Mouse (Mus musculus) heart, embryonic 11.5 days (tissue): Measurements from ENCODE around the gene Myrf. TPM values are rescaled to one million over a fixed set of nuclear protein-coding genes. Genes with fewer than 3 reads are reported as not detected.

Experiments
- ATAC-seq: fragments of 200-750 bp; cut with Nextera tagmentation; replicated peaks from 2 replicates; pipeline ENCODE4 v1.8.0; 2017; ENCODE audit warnings: moderate library complexity; ENCODE audit not compliant: insufficient number of reproducible peaks, low FRiP score, low TSS enrichment
- H3K27ac ChIP-seq: fragments of 300-500 bp; sonication (generic); 2 replicates; pipeline ENCODE4 v1.5.1; 2014; ENCODE audit warnings: mild to moderate bottlenecking, low read depth, low read length
- H3K27me3 ChIP-seq: fragments of 300-500 bp; sonication (generic); 2 replicates; pipeline ENCODE4 v1.6.1; 2014; ENCODE audit warnings: mild to moderate bottlenecking, low read length, mixed read lengths; ENCODE audit not compliant: control insufficient read depth, insufficient read depth
- H3K36me3 ChIP-seq: fragments of 300-500 bp; sonication (generic); 2 replicates; pipeline ENCODE4 v1.6.1; 2014; ENCODE audit warnings: mild to moderate bottlenecking, low read length, moderate library complexity, mixed read lengths; ENCODE audit not compliant: control insufficient read depth, insufficient read depth
- H3K4me1 ChIP-seq: fragments of 300-500 bp; sonication (generic); 2 replicates; pipeline ENCODE4 v1.6.1; 2014; ENCODE audit warnings: low read length; ENCODE audit not compliant: control insufficient read depth, insufficient read depth
- H3K4me2 ChIP-seq: fragments of 300-500 bp; sonication (generic); 2 replicates; pipeline ENCODE4 v1.6.1; 2014; ENCODE audit warnings: mild to moderate bottlenecking, moderate library complexity
- H3K4me3 ChIP-seq: fragments of 300-500 bp; sonication (generic); 2 replicates; pipeline ENCODE4 v1.5.1; 2014; ENCODE audit warnings: low read depth, low read length
- H3K9ac ChIP-seq: fragments of 300-500 bp; sonication (generic); 2 replicates; pipeline ENCODE4 v1.6.1; 2014; ENCODE audit warnings: mild to moderate bottlenecking, low read depth, low read length, moderate library complexity
- H3K9me3 ChIP-seq: fragments of 300-500 bp; sonication (generic); replicated peaks from 2 replicates; pipeline ENCODE4 v1.6.1; 2016; ENCODE audit warnings: low read length; ENCODE audit not compliant: control insufficient read depth
- WGBS: fragments of 180-500 bp; shearing (Covaris S2); extraction: QIAGEN DNeasy Blood & Tissue Kit; methylation state at CpG from one replicate; pipeline ENCODE4 v1.1.7; 2014; ENCODE audit not compliant: insufficient replicate concordance; 5-methylcytosine and 5-hydroxymethylcytosine counted together
- polyA plus RNA-seq: library from polyadenylated mRNA; unstranded; fragments of >200 nt; fragmentation: Nextera tagmentation; extraction: Ambion mirVana; gene quantifications from 2 replicates; pipeline ENCODE4 v1.2.1, GENCODE M21; 2014

The Myrf gene
- polyA plus RNA-seq, 1 experiment from 2014 or later: 23.0 TPM

DNA sequence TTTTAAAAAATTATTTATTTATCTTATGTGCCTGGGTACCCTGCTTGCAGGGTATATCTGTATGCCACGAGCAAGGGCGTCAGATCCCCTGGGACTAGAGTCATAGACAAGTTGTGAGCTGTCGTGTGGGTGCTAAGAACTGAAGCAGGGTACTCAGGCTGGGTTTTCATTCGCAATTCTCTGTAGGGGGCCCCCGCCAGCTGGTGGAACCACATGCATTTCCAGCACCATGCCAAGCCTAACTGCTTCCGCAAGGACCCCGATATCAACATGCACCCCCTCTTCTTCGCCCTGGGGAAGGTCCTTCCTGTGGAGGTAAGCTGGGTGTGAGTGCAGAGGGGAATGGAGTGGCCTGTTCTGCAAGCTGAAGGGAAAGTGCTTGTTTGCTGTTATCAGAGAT lies 54.0 kb downstream of the Myrf start:
- Histone ChIP-seq H3K27me3 (no peaks in the 10 kb centered on the region), H3K4me3 (no peak overlapping the region), H3K27ac (no peak overlapping the region), H3K4me1 (peaks cover 18% of the 10 kb centered on the region), H3K36me3 (peaks cover 46% of the 10 kb centered on the region), H3K9me3 (no peaks in the 10 kb centered on the region), H3K4me2 (no peak overlapping the region), H3K9ac (no peak overlapping the region)
- ATAC-seq: no peak
- WGBS: 92% methylated on average over 8 of the region's 8 CpGs

DNA sequence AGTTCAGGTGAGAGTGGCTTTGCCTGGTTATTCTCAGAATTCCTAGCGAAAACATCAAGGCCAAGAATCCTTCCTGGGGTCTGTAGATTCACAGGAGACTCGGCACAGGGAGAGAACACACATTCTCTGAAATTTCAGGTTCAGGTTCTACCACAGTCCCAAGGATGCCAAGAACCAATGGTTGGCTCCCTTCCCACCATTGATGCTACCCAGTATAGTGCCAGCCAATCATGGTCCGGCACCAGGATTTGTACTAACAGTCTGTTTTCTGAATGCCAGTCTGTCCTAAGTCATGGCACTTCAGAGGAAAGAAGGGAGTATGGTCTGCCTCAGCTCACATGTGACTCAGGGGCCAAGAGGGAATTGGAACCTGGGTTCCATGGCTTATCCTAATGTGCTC lies 54.7 kb downstream of the Myrf start:
- H3K9me3 ChIP-seq: no peaks in the 10 kb centered on the region
- H3K36me3 ChIP-seq: peaks cover 44% of the 10 kb centered on the region
- H3K27me3 ChIP-seq: no peaks in the 10 kb centered on the region
- H3K4me2 ChIP-seq: no peak overlapping the region
- peaks cover 13% of the 10 kb centered on the region for H3K4me1 ChIP-seq
- no peak overlapping the region for H3K27ac ChIP-seq
- ATAC-seq: no peak
- WGBS: 93% methylated on average over 3 of the region's 3 CpGs
- H3K9ac ChIP-seq: no peak overlapping the region
- no peak overlapping the region for H3K4me3 ChIP-seq

DNA sequence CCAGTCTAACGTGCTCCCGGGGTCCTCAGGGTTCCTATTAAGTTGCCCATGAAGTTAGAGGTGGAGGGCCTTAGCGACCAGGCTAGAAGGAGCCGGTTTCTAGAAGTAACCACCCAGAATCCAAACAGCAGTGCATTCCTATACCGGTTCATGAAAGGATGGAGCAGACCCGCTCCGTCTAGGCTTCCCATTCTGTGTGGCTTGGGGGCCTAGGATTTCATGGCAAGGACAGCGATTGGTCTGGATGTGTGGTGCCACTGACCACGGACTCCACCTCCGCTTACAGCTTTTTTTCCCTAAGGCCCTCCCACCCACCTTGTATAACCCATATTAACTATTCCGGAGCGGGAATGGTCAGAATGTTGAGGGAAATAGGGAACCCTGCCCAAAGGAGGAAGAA lies 56.5 kb downstream of the Myrf start:
- no peak for ATAC-seq
- WGBS: 21% methylated on average over 12 of the region's 12 CpGs
- no peaks in the 10 kb centered on the region for H3K27me3 ChIP-seq
- peak overlapping the region; percentile 86 for H3K9ac ChIP-seq
- peaks cover 30% of the 10 kb centered on the region for H3K36me3 ChIP-seq
- H3K9me3 ChIP-seq: no peaks in the 10 kb centered on the region
- peaks cover 15% of the 10 kb centered on the region for H3K4me1 ChIP-seq
- peak overlapping the region; percentile 80 for H3K4me2 ChIP-seq
- peak overlapping the region; percentile 77 for H3K4me3 ChIP-seq
- peak overlapping the region; percentile 80 for H3K27ac ChIP-seq

DNA sequence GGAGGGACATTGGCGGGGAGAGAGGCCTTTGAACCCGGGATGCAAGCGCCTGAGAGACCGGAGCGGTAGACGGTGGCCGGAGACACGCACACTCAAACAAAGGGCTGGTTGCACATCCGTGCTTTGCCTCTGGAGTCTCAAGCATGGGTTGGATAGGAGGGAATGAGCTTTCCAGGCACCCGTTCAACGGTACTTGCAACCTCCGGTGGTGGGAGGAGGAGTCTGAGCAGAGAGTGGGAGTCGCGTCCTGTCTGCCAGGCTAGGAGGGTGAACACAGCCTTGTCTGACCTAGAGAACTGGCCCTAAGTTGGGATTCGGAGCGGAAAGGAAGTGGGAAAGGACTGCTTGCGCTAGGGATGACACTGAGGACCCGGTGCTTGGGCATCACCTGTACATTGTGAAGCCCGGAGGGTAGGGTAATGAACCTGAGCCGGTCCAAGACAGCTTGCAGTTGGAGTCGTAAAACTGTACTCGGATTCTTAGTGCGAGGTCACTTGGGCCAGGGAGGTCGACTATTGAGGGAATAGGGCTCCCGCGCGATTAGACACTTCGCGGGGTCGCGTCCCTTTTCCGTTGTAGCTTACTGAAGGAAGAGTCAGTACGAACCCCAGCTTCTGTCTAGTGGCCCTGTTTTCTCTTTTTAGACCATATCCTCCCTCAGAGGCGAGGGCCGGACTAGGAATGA lies 57.1 kb downstream of the Myrf start:
- H3K9me3 ChIP-seq: no peaks in the 10 kb centered on the region
- H3K4me2 ChIP-seq: peak overlapping the region; percentile 80
- WGBS: 1% methylated on average over 35 of the region's 35 CpGs
- H3K9ac ChIP-seq: peak overlapping the region; percentile 86
- peak overlapping the region; percentile 77 for H3K4me3 ChIP-seq
- H3K4me1 ChIP-seq: peaks cover 15% of the 10 kb centered on the region
- no peaks in the 10 kb centered on the region for H3K27me3 ChIP-seq
- peaks cover 23% of the 10 kb centered on the region for H3K36me3 ChIP-seq
- H3K27ac ChIP-seq: peak overlapping the region; percentile 80
- ATAC-seq: peak; percentile 69

DNA sequence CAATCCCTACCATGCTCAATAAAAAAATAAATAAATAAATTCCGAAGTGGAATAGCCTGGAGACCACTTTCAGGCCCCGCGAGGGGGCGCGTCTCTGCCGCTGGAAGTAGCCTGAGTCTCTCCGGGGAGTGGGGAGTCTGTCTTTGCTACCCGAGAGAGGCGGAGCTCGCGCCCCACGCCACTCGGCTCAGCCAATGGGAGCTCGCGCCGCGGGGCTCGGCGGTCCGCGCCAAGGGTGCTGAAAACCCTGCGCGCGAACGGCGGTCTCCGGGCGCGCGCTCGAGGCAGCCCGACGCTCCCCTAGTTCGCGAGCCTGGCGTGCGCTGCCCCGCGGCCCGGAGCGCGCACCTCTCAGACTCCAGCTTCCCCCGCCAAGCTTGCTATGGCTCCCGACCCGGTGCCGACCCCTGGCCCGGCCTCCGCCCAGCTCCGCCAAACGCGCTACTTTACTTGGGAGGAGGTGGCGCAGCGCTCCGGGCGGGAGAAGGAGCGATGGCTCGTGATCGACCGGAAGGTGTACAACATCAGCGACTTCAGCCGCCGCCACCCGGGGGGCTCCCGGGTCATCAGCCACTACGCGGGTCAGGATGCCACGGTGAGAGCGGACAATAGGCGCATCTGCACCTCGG lies 57.8 kb downstream of the Myrf start, which contains the start of gene Fads1:
Gene Fads1 (plus strand): TSS at position 219 of the 629 bp plus-strand sequence.
- Histone ChIP-seq H3K36me3 (peaks cover 23% of the 10 kb centered on the region), H3K27ac (peak within 1 kb of the TSS; percentile 80), H3K4me2 (peak within 1 kb of the TSS; percentile 80), H3K9me3 (no peaks in the 10 kb centered on the region), H3K27me3 (no peaks in the 10 kb centered on the region), H3K4me3 (peak within 1 kb of the TSS; percentile 77), H3K9ac (peak within 1 kb of the TSS; percentile 86), H3K4me1 (peaks cover 15% of the 10 kb centered on the region)
- peak; percentile 96 for ATAC-seq
- WGBS: under 1% methylated on average over 70 of the region's 70 CpGs

DNA sequence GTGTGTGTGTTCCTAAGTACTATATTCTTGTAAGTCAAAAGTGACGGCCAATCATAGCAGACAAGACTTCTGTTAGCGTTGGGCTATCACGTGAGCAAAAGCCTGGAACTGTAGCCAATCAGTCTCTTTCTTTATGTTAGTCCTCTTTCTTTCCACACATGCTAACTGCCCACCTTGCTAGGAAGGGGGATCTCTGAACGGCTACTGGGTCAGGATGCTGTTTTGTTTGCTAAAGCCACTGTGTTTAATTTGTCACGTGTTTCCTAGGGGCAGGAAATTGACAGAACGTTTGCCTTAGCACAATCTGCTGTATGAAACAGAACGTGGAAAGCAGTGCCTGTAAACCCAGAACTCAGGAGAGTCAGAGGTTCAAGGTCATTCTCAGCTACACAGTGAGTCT lies 58.4 kb downstream of the Myrf start:
- Histone ChIP-seq H3K4me2 (peak overlapping the region; percentile 80), H3K27me3 (no peaks in the 10 kb centered on the region), H3K36me3 (peaks cover 19% of the 10 kb centered on the region), H3K27ac (peak overlapping the region; percentile 52), H3K4me3 (peak overlapping the region; percentile 77), H3K4me1 (peaks cover 17% of the 10 kb centered on the region), H3K9ac (peak overlapping the region; percentile 66), H3K9me3 (no peaks in the 10 kb centered on the region)
- no peak for ATAC-seq
- WGBS: 42% methylated on average over 7 of the region's 7 CpGs

DNA sequence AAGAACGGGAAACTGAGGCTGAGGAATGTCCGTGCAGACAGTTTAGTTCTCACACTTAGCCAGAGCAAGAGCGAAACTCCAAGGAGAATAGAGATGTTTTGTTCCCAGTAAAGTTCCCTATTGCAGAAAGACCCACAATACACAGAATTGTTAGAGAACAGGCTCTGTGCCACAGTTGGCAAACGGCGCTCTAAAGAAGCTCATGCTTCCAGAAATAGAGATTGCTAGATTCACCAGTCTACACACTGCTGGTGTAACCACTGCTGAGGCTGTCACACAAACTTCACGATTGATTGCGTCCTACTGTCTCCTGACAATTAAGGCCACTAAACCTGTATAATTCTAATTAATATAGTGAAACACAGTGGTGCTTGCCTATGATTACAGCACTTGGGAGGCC lies 59.3 kb downstream of the Myrf start:
- H3K9ac ChIP-seq: no peak overlapping the region
- peaks cover 19% of the 10 kb centered on the region for H3K4me1 ChIP-seq
- H3K27me3 ChIP-seq: no peaks in the 10 kb centered on the region
- no peaks in the 10 kb centered on the region for H3K9me3 ChIP-seq
- H3K27ac ChIP-seq: no peak overlapping the region
- H3K4me3 ChIP-seq: no peak overlapping the region
- no peak for ATAC-seq
- peaks cover 11% of the 10 kb centered on the region for H3K36me3 ChIP-seq
- H3K4me2 ChIP-seq: no peak overlapping the region
- WGBS: 93% methylated on average over 7 of the region's 7 CpGs

DNA sequence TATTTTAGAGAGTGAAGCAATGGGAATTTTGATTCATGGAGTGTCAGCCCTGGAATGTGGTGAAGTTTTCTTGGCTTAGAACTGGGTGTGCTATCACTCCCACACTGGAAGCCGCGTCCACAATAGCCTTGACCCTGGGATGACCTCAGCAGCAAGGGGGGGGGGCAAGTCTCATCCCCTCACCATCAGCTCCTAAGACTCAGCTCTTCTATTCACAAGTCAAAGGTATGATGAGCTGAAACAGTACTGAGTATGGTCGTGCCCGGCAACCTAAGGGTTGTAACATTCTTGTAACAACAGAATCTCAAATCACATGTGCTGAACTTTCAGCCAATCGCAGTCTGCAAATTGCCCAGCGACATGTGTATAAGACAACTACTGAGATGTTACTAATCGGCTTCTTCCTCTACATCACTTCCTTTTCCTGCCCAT lies 63.6 kb downstream of the Myrf start:
- Histone ChIP-seq H3K4me2 (no peak overlapping the region), H3K27ac (no peak overlapping the region)
- 47% methylated on average over 7 of the region's 7 CpGs for WGBS

More for the DNA sequence above, 63.6 kb downstream of the Myrf start:
- H3K27me3 ChIP-seq: no peaks in the 10 kb centered on the region
- no peak overlapping the region for H3K4me3 ChIP-seq
- ATAC-seq: no peak
- peaks cover 10% of the 10 kb centered on the region for H3K4me1 ChIP-seq
- no peaks in the 10 kb centered on the region for H3K9me3 ChIP-seq
- no peak overlapping the region for H3K9ac ChIP-seq
- no peaks in the 10 kb centered on the region for H3K36me3 ChIP-seq
